Mouse (Mus musculus): ENCODE results near the gene Igsf8. TPM values are rescaled to one million over a fixed set of nuclear protein-coding genes. Genes with fewer than 3 reads are reported as not detected.
"Not testable (repeated sequence)": the region's sequence is repeated elsewhere in the genome, so short reads cannot be mapped to it uniquely, and the experiment has no call there.

The Igsf8 gene
- polyA plus RNA-seq, 1 experiment from 2014 or later, result 64.7 TPM

DNA sequence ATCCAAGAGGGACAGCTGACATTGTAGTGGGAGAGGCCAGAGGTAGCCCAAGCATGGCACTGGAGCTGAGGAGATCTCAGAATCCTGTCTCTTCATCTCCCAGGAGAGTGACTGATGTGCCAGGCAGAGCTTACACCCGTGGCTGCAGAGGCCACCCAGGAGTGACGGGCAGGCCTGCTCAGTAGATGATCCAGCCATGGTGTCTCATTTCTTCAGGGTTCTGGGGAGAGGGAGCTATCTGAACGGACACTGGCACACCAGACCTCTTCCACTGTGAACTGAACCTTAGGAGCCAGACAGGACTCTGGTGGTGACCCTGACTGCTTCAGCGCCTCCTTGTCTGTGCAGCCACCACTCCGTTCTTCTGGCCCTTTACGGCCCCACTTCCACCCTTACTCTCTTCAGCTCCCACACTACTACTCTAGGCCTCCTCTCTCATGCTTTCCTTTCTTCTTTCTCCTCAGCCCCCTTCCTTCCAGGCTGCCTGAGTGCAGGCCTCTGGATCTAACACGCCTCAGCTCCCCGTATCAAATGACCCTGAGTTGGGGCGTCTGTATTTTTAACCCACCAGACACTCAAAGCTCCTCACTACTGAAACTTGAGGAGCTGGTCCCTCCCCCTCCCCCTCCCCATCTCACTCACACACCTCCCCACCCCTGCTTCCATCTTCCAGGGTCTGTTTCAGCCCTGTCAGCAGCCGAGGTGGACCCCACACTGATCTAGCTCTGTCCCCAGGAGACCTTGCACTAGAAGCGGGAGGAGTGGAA lies 40.0 kb upstream of the Igsf8 start:
- no peak for DNase-seq (ENCODE audit: low spot score)
- Histone ChIP-seq H3K36me3 (replicated peaks; ENCODE audit: control insufficient read depth, insufficient read depth) (no peaks in the 10 kb centered on the region), H3K27me3 (ENCODE audit: control insufficient read depth, insufficient read depth, low read length) (no peaks in the 10 kb centered on the region), H3K4me3 (replicated peaks; ENCODE audit: low read length) (no peak overlapping the region), H3K27ac (peak overlapping the region; percentile 63; the same call in 1 of the 2 replicates), H3K9ac (no peak overlapping the region), H3K4me2 (replicated peaks) (no peak overlapping the region), H3K9me3 (ENCODE audit: control insufficient read depth, low read length) (no peaks in the 10 kb centered on the region), H3K4me1 (replicated peaks; ENCODE audit: control insufficient read depth, insufficient read depth, low read length) (peaks cover 23% of the 10 kb centered on the region)
- 41% methylated on average over 11 of the region's 11 CpGs for WGBS
- ATAC-seq (ENCODE audit: low FRiP score), result no peak

- Histone ChIP-seq H3K4me1 (replicated peaks; ENCODE audit: control insufficient read depth, insufficient read depth, low read length) (no peaks in the 10 kb centered on the region), H3K9ac (no peak overlapping the region), H3K9me3 (ENCODE audit: control insufficient read depth, low read length) (no peaks in the 10 kb centered on the region), H3K36me3 (replicated peaks; ENCODE audit: control insufficient read depth, insufficient read depth) (no peaks in the 10 kb centered on the region), H3K4me2 (replicated peaks) (no peak overlapping the region), H3K4me3 (replicated peaks; ENCODE audit: low read length) (no peak overlapping the region), H3K27me3 (ENCODE audit: control insufficient read depth, insufficient read depth, low read length) (no peaks in the 10 kb centered on the region), H3K27ac (no peak overlapping the region)
- DNase-seq (ENCODE audit: low spot score) (no peak), ATAC-seq (ENCODE audit: low FRiP score) (no peak)
- 85% methylated on average over 2 of the region's 2 CpGs for WGBS
These were observed 33.2 kb upstream of the Igsf8 start for GRCm38 (mm10) chr1:172228209-172228608.

- H3K27me3 ChIP-seq (ENCODE audit: control insufficient read depth, insufficient read depth, low read length), result no peaks in the 10 kb centered on the region
- H3K36me3 ChIP-seq (replicated peaks; ENCODE audit: control insufficient read depth, insufficient read depth), result no peaks in the 10 kb centered on the region
- H3K9ac ChIP-seq, result no peak overlapping the region
- no peaks in the 10 kb centered on the region for H3K9me3 ChIP-seq (ENCODE audit: control insufficient read depth, low read length)
- ATAC-seq (ENCODE audit: low FRiP score), result no peak
- DNase-seq (ENCODE audit: low spot score), result no peak
- no peak overlapping the region for H3K27ac ChIP-seq
- H3K4me1 ChIP-seq (replicated peaks; ENCODE audit: control insufficient read depth, insufficient read depth, low read length), result no peaks in the 10 kb centered on the region
- no peak overlapping the region for H3K4me3 ChIP-seq (replicated peaks; ENCODE audit: low read length)
- WGBS, result 88% methylated on average over 1 of the region's 1 CpGs
- H3K4me2 ChIP-seq (replicated peaks), result no peak overlapping the region
These were observed 32.2 kb upstream of the Igsf8 start for GRCm38 (mm10) chr1:172229215-172229614.

DNA sequence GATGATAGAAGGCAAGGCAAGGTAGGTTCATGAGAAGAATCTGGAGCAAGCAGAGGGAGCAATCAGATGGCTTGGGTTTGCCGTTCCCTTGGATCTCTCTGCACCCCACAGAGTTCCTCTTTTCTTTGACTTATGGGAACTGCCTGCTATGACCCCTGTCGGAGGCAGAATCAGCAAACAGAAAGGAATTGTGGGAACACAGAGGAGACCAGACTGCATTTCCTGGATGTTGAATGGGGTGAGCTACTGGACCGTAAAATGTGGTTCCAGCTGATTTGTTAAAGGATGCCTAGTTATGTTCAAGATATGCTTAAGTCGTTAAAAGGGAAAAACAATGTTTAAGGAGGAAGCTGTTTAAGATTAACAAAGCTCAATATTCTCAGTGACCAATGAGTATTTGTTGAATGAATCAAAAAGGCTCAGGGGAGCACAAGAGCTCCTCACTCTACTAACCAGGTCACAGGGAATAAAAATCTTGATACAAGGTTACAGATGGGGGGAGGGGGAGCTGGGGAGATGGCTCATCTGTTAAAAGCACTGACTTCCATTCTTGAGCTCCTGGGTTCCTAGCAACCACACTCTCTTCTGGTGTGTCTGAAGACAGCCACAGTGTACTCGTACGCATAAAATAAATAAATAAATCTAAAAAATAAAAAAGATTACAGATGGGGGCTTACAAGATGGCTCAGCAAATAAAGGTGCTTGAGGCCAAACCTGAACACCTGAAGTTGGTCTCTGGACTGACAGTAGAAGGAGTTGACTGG lies 20.3 kb upstream of the Igsf8 start:
- Histone ChIP-seq H3K27me3 (ENCODE audit: control insufficient read depth, insufficient read depth, low read length) (peaks cover 11% of the 10 kb centered on the region; the same call in 1 of the 2 replicates), H3K36me3 (replicated peaks; ENCODE audit: control insufficient read depth, insufficient read depth) (no peaks in the 10 kb centered on the region), H3K4me1 (replicated peaks; ENCODE audit: control insufficient read depth, insufficient read depth, low read length) (no peaks in the 10 kb centered on the region), H3K4me2 (replicated peaks) (no peak overlapping the region), H3K9ac (no peak overlapping the region), H3K4me3 (replicated peaks; ENCODE audit: low read length) (no peak overlapping the region), H3K9me3 (ENCODE audit: control insufficient read depth, low read length) (no peaks in the 10 kb centered on the region), H3K27ac (no peak overlapping the region)
- DNase-seq (ENCODE audit: low spot score), result no peak
- ATAC-seq (ENCODE audit: low FRiP score), result no peak
- 12% methylated on average over 6 of the region's 6 CpGs for WGBS

DNA sequence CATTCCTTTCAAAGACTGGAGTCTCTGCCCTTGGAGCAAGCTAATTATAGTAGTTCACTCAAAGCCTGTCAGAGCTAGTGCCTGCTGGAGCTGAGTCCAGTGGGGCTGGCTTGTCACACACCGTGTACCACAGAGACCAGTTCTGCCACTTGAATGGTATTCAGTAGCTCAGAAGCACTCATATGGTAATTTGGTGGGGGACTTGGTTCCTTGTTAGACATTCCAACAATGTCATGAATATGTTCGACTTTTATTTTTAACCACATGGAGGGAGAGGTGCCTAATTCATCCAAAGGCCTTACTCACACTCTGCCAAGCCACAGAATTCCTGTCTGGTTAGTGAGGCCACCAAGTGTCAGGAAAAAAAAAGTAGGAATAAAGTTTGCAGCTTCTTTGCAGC lies 19.0 kb upstream of the Igsf8 start:
- 9% methylated on average over 2 of the region's 2 CpGs for WGBS
- no peaks in the 10 kb centered on the region for H3K4me1 ChIP-seq (replicated peaks; ENCODE audit: control insufficient read depth, insufficient read depth, low read length)
- no peak overlapping the region for H3K9ac ChIP-seq
- no peak overlapping the region for H3K4me2 ChIP-seq (replicated peaks)
- H3K27me3 ChIP-seq (ENCODE audit: control insufficient read depth, insufficient read depth, low read length), result peaks cover 11% of the 10 kb centered on the region; the same call in 1 of the 2 replicates
- H3K9me3 ChIP-seq (ENCODE audit: control insufficient read depth, low read length), result no peaks in the 10 kb centered on the region
- DNase-seq (ENCODE audit: low spot score) (no peak), ATAC-seq (ENCODE audit: low FRiP score) (peak; percentile 85)
- H3K27ac ChIP-seq, result no peak overlapping the region
- no peak overlapping the region for H3K4me3 ChIP-seq (replicated peaks; ENCODE audit: low read length)
- H3K36me3 ChIP-seq (replicated peaks; ENCODE audit: control insufficient read depth, insufficient read depth), result no peaks in the 10 kb centered on the region

- Histone ChIP-seq H3K9ac (no peak overlapping the region), H3K4me2 (replicated peaks) (no peak overlapping the region), H3K4me3 (replicated peaks; ENCODE audit: low read length) (no peak overlapping the region), H3K27ac (no peak overlapping the region), H3K9me3 (ENCODE audit: control insufficient read depth, low read length) (no peaks in the 10 kb centered on the region), H3K4me1 (replicated peaks; ENCODE audit: control insufficient read depth, insufficient read depth, low read length) (no peaks in the 10 kb centered on the region), H3K36me3 (replicated peaks; ENCODE audit: control insufficient read depth, insufficient read depth) (no peaks in the 10 kb centered on the region), H3K27me3 (ENCODE audit: control insufficient read depth, insufficient read depth, low read length) (peaks cover 11% of the 10 kb centered on the region; the same call in 1 of the 2 replicates)
- 31% methylated on average over 16 of the region's 16 CpGs for WGBS
- ATAC-seq (ENCODE audit: low FRiP score) (no peak), DNase-seq (ENCODE audit: low spot score) (no peak)
These were observed 17.8 kb upstream of the Igsf8 start for GRCm38 (mm10) chr1:172243547-172244205.

GRCm38 (mm10) chr1:172244645-172245044 lies 16.8 kb upstream of the Igsf8 start:
- not testable (repeated sequence) for ATAC-seq (ENCODE audit: low FRiP score); H3K4me1 ChIP-seq (replicated peaks; ENCODE audit: control insufficient read depth, insufficient read depth, low read length); H3K27ac ChIP-seq; H3K36me3 ChIP-seq (replicated peaks; ENCODE audit: control insufficient read depth, insufficient read depth); DNase-seq (ENCODE audit: low spot score); H3K4me3 ChIP-seq (replicated peaks; ENCODE audit: low read length); H3K9me3 ChIP-seq (ENCODE audit: control insufficient read depth, low read length); H3K9ac ChIP-seq
- 0 out of 2 replicates have a peak overlapping the region, but pooled peaks have one; percentile 11 for H3K4me2 ChIP-seq (replicated peaks)
- 41% methylated on average over 23 of the region's 23 CpGs for WGBS
- H3K27me3 ChIP-seq (ENCODE audit: control insufficient read depth, insufficient read depth, low read length), result peaks cover 11% of the 10 kb centered on the region; the same call in 1 of the 2 replicates

DNA sequence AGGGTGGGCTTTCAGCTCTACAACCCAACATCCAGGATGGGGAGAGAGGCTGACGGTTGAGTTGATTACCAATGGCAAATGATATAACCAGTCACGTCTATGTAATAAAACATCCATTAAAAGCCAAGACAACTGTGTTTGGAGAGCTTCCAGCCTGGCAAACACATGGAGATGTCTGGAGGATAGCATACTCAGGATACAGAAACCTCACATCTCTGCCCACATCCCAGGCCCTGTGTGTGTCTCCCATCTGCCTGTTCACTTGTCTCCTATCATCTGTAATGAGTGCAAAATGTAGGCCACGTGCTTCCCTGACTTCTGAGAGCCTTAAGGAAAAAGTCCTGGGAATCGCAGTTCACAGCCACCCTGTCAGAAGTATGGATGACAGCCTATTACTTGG lies 14.2 kb upstream of the Igsf8 start:
- 71% methylated on average over 4 of the region's 4 CpGs for WGBS
- ATAC-seq (ENCODE audit: low FRiP score), result no peak
- Histone ChIP-seq H3K27ac (no peak overlapping the region), H3K4me3 (replicated peaks; ENCODE audit: low read length) (no peak overlapping the region), H3K36me3 (replicated peaks; ENCODE audit: control insufficient read depth, insufficient read depth) (no peaks in the 10 kb centered on the region), H3K4me2 (replicated peaks) (no peak overlapping the region), H3K9ac (no peak overlapping the region), H3K9me3 (ENCODE audit: control insufficient read depth, low read length) (no peaks in the 10 kb centered on the region), H3K27me3 (ENCODE audit: control insufficient read depth, insufficient read depth, low read length) (peaks cover 11% of the 10 kb centered on the region; the same call in 1 of the 2 replicates), H3K4me1 (replicated peaks; ENCODE audit: control insufficient read depth, insufficient read depth, low read length) (no peaks in the 10 kb centered on the region)
- no peak for DNase-seq (ENCODE audit: low spot score)

DNA sequence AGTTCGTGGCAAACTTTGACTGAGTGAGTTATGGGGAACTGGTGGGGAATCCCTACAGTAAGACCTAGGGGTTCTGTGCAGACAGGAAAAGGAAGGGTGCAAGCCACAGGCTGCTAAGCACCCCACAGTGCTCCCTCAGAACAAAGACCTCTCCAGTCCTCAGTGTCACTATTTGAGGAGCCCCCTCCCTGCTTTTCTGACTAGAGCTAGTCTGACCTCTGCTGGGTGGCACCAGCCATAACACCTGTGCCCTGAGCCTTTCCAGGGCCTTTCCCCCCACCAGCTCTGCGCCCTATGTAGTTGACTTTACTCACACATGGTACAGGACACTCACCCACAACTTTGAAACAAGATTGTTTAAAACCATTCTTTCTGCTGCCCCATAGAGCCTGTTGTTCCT lies 13.8 kb upstream of the Igsf8 start:
- no peak overlapping the region for H3K4me3 ChIP-seq (replicated peaks; ENCODE audit: low read length)
- H3K4me1 ChIP-seq (replicated peaks; ENCODE audit: control insufficient read depth, insufficient read depth, low read length), result no peaks in the 10 kb centered on the region
- H3K27me3 ChIP-seq (ENCODE audit: control insufficient read depth, insufficient read depth, low read length), result peaks cover 11% of the 10 kb centered on the region; the same call in 1 of the 2 replicates
- no peak overlapping the region for H3K27ac ChIP-seq
- ATAC-seq (ENCODE audit: low FRiP score) (peak; percentile 60; the same call in 1 of the 2 replicates), DNase-seq (ENCODE audit: low spot score) (no peak)
- no peaks in the 10 kb centered on the region for H3K36me3 ChIP-seq (replicated peaks; ENCODE audit: control insufficient read depth, insufficient read depth)
- 54% methylated on average over 2 of the region's 2 CpGs for WGBS
- H3K4me2 ChIP-seq (replicated peaks), result no peak overlapping the region
- H3K9ac ChIP-seq, result no peak overlapping the region
- H3K9me3 ChIP-seq (ENCODE audit: control insufficient read depth, low read length), result no peaks in the 10 kb centered on the region

Data from hindbrain, embryonic 14.5 days (tissue).